Mouse (Mus musculus) intestine, postnatal 0 days (tissue): ENCODE data around the gene Gm6871. TPM values are rescaled to one million over a fixed set of nuclear protein-coding genes. Genes with fewer than 3 reads are reported as not detected.
"Not testable (repeated sequence)": the region's sequence is repeated elsewhere in the genome, so short reads cannot be mapped to it uniquely, and the experiment has no call there.

ENCODE experiments used
- ATAC-seq: fragments of 200-750 bp; cut with Nextera tagmentation; 2 replicates; pipeline ENCODE4 v1.8.0; 2017; ENCODE audit warnings: mild to moderate bottlenecking, moderate TSS enrichment, moderate library complexity
- H3K27ac ChIP-seq: fragments of 300-500 bp; sonication (generic); 2 replicates; pipeline ENCODE4 v1.5.1; 2014; ENCODE audit warnings: mild to moderate bottlenecking, low read depth, low read length, moderate library complexity
- H3K27me3 ChIP-seq: fragments of 300-500 bp; sonication (generic); replicated peaks from 2 replicates; pipeline ENCODE4 v1.6.1; 2014; ENCODE audit warnings: low read length, mixed read lengths; ENCODE audit not compliant: control insufficient read depth, insufficient read depth
- H3K36me3 ChIP-seq: fragments of 300-500 bp; sonication (generic); 2 replicates; pipeline ENCODE4 v1.6.1; 2014; ENCODE audit warnings: mild to moderate bottlenecking, moderate library complexity; ENCODE audit not compliant: control insufficient read depth, insufficient read depth
- H3K4me1 ChIP-seq: fragments of 300-500 bp; sonication (generic); replicated peaks from 2 replicates; pipeline ENCODE4 v1.6.1; 2014; ENCODE audit warnings: antibody characterized with exemption, low read length, mixed read lengths; ENCODE audit not compliant: control insufficient read depth, insufficient read depth
- H3K4me2 ChIP-seq: fragments of 300-500 bp; sonication (generic); replicated peaks from 2 replicates; pipeline ENCODE4 v1.6.1; 2014; ENCODE audit warnings: low read depth, mild to moderate bottlenecking, moderate library complexity
- H3K4me3 ChIP-seq: fragments of 300-500 bp; sonication (generic); 2 replicates; pipeline ENCODE4 v1.5.1; 2014; ENCODE audit warnings: low read depth, low read length
- H3K9ac ChIP-seq: fragments of 300-500 bp; sonication (generic); 2 replicates; pipeline ENCODE4 v1.6.1; 2014; ENCODE audit warnings: mild to moderate bottlenecking, low read depth, low read length
- H3K9me3 ChIP-seq: fragments of 300-500 bp; sonication (generic); 2 replicates; pipeline ENCODE4 v1.6.1; 2016; ENCODE audit warnings: mixed run types; ENCODE audit not compliant: control insufficient read depth
- CTCF ChIP-seq: sonication (generic); IDR thresholded peaks from 2 replicates; pipeline ENCODE4 v1.5.1; 2016; ENCODE audit warnings: low read depth, mild to moderate bottlenecking, control low read depth, antibody characterized with exemption, moderate library complexity
- WGBS: fragments of 180-500 bp; shearing (Covaris S2); extraction: QIAGEN DNeasy Blood & Tissue Kit; methylation state at CpG from one replicate; pipeline ENCODE4 v1.1.7; 2014; 5-methylcytosine and 5-hydroxymethylcytosine counted together
- polyA plus RNA-seq: library from polyadenylated mRNA; unstranded; fragments of >200 nt; fragmentation: Nextera tagmentation; extraction: Ambion mirVana; gene quantifications from 2 replicates; pipeline ENCODE4 v1.2.1, GENCODE M21; 2015

The Gm6871 gene
- polyA plus RNA-seq, 1 experiment from 2014 or later = not detected

DNA sequence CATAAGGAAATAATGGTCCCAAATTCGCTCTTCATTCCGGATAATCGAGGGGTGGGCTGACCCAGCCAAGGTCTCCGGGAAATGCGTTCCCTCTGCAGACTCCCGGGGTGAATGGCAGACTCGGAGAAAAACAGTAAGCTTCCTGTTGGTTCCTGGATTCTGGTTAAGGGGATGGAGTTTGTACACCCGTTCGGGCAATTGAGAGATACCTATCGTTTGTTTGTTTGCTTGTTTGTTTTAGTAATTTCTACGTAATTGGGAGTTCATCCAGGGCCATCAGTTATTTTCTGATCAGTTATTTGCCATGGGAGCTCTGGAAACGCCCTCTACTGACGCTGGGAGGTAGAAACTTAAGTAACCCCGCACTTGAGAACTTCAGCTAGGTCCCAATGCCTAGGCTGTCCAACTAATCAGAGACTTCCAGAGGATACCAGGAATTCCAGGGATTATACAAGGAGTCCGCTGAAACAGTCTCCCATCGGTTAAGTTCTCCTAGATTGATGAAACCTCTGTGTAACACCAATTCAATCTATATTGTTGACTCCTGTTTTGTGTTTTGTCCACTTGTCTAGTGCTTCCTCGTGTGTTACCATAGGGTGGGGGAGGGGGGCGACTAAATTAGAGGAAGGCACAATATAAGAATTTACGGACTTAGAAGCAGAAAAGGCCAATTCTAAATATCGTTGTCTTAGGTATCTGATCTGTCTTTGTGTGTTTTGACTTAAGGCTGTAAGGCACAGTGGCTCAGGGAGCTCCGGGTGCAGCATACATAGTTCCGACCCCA lies 73.1 kb downstream of the Gm6871 start:
- peak; percentile 63 for TF ChIP-seq CTCF
- no peaks in the 10 kb centered on the region for H3K9me3 ChIP-seq
- no peak overlapping the region for H3K27ac ChIP-seq
- 15% methylated on average over 22 of the region's 22 CpGs for WGBS
- H3K4me2 ChIP-seq = peak overlapping the region; percentile 86
- H3K27me3 ChIP-seq = no peaks in the 10 kb centered on the region
- H3K4me1 ChIP-seq = no peaks in the 10 kb centered on the region
- peak overlapping the region; percentile 78 for H3K4me3 ChIP-seq
- ATAC-seq = 0 out of 2 replicates have a peak, but pooled peaks have one; percentile 26
- peak overlapping the region; percentile 31 for H3K9ac ChIP-seq
- no peaks in the 10 kb centered on the region for H3K36me3 ChIP-seq

DNA sequence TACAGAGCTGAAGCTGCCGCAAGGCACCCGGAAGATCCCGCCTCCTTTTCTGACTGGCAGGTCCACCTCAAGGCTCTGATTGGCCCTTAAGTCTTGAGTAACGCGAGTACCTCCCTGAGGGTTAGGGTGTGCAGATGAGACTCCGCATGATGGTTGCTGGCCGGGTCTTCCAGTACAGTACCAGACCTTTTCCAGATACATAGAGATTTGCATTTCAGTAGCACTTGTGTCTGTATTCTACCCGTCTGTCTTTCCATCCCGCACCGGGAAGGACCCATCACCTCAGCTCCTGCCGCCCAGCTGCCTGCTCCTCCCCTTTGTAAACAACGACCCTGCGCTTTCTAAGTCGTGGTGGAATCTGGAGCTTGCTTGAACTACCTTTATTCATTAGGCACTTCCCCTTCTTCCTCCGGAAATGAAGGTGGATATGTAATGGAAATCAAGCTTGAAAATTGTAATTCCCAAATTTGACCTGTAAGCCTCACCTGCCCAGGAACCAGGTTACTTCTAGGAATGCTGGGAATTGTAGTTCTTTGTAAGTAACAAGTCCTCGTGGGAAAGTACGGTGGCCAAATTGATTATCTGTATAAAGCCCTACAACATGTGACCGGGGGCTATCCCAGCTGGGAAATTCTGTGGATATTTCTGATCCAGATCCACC lies 73.9 kb downstream of the Gm6871 start, which contains the start of the genes Gm20449 and AW146154:
Gm20449 (minus strand) TSS at position 29 of the 661 bp plus-strand sequence.
AW146154 (minus strand) TSS at position 502 of the 661 bp plus-strand sequence.
- H3K27ac ChIP-seq = peak within 1 kb of the TSS; percentile 28; the same call in 1 of the 2 replicates
- WGBS = under 1% methylated on average over 18 of the region's 18 CpGs
- no peaks in the 10 kb centered on the region for H3K27me3 ChIP-seq
- peak within 1 kb of the TSS; percentile 31 for H3K9ac ChIP-seq
- H3K4me2 ChIP-seq = peak within 1 kb of the TSS; percentile 86
- H3K4me1 ChIP-seq = no peaks in the 10 kb centered on the region
- H3K4me3 ChIP-seq = peak within 1 kb of the TSS; percentile 78
- no peaks in the 10 kb centered on the region for H3K9me3 ChIP-seq
- TF ChIP-seq CTCF = no peak
- H3K36me3 ChIP-seq = no peaks in the 10 kb centered on the region
- ATAC-seq = peak; percentile 99

DNA sequence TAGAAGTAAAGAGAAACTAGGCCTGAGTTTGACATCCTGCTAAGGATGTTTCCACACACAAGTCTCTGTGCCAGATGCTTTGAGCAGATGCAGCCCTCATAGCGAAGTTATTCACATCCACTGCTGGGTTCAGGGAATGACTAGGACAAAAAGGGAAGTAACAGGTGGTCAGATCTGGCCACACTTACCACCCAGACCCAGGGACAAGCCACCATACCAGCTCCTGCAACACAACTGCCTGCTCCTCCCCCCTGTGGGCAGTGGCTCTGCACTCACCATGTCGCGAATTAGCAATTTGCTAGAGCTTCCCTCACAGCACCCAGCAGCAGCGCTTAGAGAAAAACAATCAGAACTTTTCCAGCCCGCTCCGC lies 74.5 kb downstream of the Gm6871 start:
- ATAC-seq, H3K36me3 ChIP-seq, H3K4me1 ChIP-seq, H3K9me3 ChIP-seq, H3K27me3 ChIP-seq: not testable (repeated sequence)
- 0% methylated on average over 6 of the region's 6 CpGs for WGBS
- Histone ChIP-seq H3K9ac (peak overlapping the region; percentile 31; the same call in 1 of the 2 replicates), H3K27ac (peak overlapping the region; percentile 28; the same call in 1 of the 2 replicates), H3K4me3 (peak overlapping the region; percentile 78), H3K4me2 (peak overlapping the region; percentile 86)

DNA sequence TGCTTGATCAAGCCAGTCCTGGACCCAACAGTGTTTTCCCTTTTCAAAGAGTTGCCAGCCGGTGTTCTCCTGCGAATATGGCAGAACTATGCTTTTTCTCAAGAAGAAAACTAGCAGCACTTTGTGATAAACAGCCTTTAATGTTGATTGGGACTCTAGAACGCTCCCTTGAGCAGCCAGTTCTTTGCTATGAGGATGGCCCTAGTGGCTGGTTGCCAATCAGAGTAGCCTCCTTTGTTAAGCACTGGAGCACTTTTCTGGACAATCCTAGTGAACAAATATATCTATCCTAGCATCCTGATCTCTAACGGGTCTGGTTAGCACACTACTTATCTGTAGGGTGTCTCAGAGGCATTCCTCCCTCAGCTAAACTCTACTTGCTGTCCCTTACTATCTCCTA lies 75.0 kb downstream of the Gm6871 start:
- H3K27me3 ChIP-seq, H3K4me1 ChIP-seq, H3K36me3 ChIP-seq, H3K9me3 ChIP-seq, ATAC-seq, H3K27ac ChIP-seq: not testable (repeated sequence)
- Histone ChIP-seq H3K4me3 (peak overlapping the region; percentile 78; the same call in 1 of the 2 replicates), H3K4me2 (peak overlapping the region; percentile 86), H3K9ac (0 out of 2 replicates have a peak overlapping the region, but pooled peaks have one; percentile 31)
- 55% methylated on average over 2 of the region's 4 CpGs for WGBS

DNA sequence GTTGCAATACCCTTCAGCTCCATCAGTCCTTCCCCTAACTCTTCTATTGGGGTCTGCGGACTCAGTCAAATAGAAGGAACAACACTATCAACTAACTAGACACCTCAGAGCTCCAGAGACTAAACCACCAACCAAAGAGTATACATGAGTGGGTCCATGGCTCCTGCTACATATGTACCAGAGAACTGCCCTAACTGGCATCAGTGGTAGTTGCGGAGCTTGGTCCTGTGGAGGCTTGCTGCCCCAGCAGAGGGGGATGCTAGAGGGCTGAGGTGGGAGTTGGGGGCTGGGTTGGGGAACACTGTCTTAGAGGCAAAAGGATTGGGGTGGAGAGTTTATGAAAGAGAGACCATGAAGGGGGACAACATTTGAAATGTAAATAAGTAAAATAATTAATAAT lies 75.6 kb downstream of the Gm6871 start:
- no peak overlapping the region for H3K9ac ChIP-seq
- H3K9me3 ChIP-seq = no peaks in the 10 kb centered on the region
- WGBS = 95% methylated on average over 2 of the region's 2 CpGs
- no peak overlapping the region for H3K4me3 ChIP-seq
- no peaks in the 10 kb centered on the region for H3K36me3 ChIP-seq
- no peak overlapping the region for H3K27ac ChIP-seq
- no peaks in the 10 kb centered on the region for H3K4me1 ChIP-seq
- no peaks in the 10 kb centered on the region for H3K27me3 ChIP-seq
- ATAC-seq = no peak
- no peak overlapping the region for H3K4me2 ChIP-seq
- TF ChIP-seq CTCF = no peak

Other genes starting within 250 kb of the Gm6871 start
- gene AI987944, start 180.3 kb downstream of the Gm6871 start, polyA plus RNA-seq = 10.0 and 10.1 TPM in 2 replicates
- gene Vmn2r57, start 125.0 kb downstream of the Gm6871 start, polyA plus RNA-seq = 0.07 TPM in 2 replicates
- gene Gm20449, start 74.2 kb downstream of the Gm6871 start, polyA plus RNA-seq = not detected in 2 replicates
- gene AW146154, start 73.8 kb downstream of the Gm6871 start, polyA plus RNA-seq = 5.5 and 6.3 TPM in 2 replicates
- gene 2610021A01Rik, start 25.6 kb upstream of the Gm6871 start, polyA plus RNA-seq = 4.4 and 4.6 TPM in 2 replicates
- gene Zfp788, start 59.5 kb upstream of the Gm6871 start, polyA plus RNA-seq = 4.4 and 4.8 TPM in 2 replicates